Mouse (Mus musculus) fibroblast of lung, adult 2 months (primary cell): ENCODE results near the gene Tmod2.
A peak's percentile ranks its signal among the peaks of the same experiment; 100 is the strongest.

Source experiments
- DNase-seq: peaks from one replicate; pipeline ENCODE4 v3.0.0-alpha.2; 2011; ENCODE audit warnings: low read depth

The Tmod2 gene

GRCm38 (mm10) chr9:75600166-75600934, 10.8 kb downstream of the Tmod2 start:
- no peak for DNase-seq

GRCm38 (mm10) chr9:75599191-75599841, 11.8 kb downstream of the Tmod2 start:
- no peak for DNase-seq

- DNase-seq = no peak
Observed at GRCm38 (mm10) chr9:75597596-75597995, 13.5 kb downstream of the Tmod2 start.

GRCm38 (mm10) chr9:75597036-75597435, 14.1 kb downstream of the Tmod2 start:
- DNase-seq = no peak

GRCm38 (mm10) chr9:75593481-75593880, 17.6 kb downstream of the Tmod2 start:
- DNase-seq = no peak

- no peak for DNase-seq
Observed at GRCm38 (mm10) chr9:75589850-75590790, 21.0 kb downstream of the Tmod2 start.

- no peak for DNase-seq
Observed at GRCm38 (mm10) chr9:75581694-75582350, 29.3 kb downstream of the Tmod2 start.

- DNase-seq = no peak
Observed at GRCm38 (mm10) chr9:75579321-75579720, 31.8 kb downstream of the Tmod2 start.

GRCm38 (mm10) chr9:75571036-75571942, 39.8 kb downstream of the Tmod2 start:
- DNase-seq = no peak

- DNase-seq = no peak
Observed at GRCm38 (mm10) chr9:75568399-75568798, 42.7 kb downstream of the Tmod2 start.

- no peak for DNase-seq
Observed at GRCm38 (mm10) chr9:75564892-75565291, 46.2 kb downstream of the Tmod2 start.

- no peak for DNase-seq
Observed at GRCm38 (mm10) chr9:75563622-75564021, 47.5 kb downstream of the Tmod2 start.

GRCm38 (mm10) chr9:75563176-75563575, 47.9 kb downstream of the Tmod2 start:
- no peak for DNase-seq

- DNase-seq = no peak
Observed at GRCm38 (mm10) chr9:75561040-75561669, 50.0 kb downstream of the Tmod2 start.

GRCm38 (mm10) chr9:75560353-75560752, 50.8 kb downstream of the Tmod2 start:
- DNase-seq = no peak

- DNase-seq = peak; percentile 76
Observed at GRCm38 (mm10) chr9:75559512-75560012, 51.6 kb downstream of the Tmod2 start, which contains the start of gene Tmod3. Gene Tmod3, minus strand, starts transcription at chr9:75559657.

GRCm38 (mm10) chr9:75558812-75559511, 52.2 kb downstream of the Tmod2 start:
- no peak for DNase-seq

- no peak for DNase-seq
Observed at GRCm38 (mm10) chr9:75558360-75558759, 52.8 kb downstream of the Tmod2 start.

- DNase-seq = no peak
Observed at GRCm38 (mm10) chr9:75553719-75554118, 57.4 kb downstream of the Tmod2 start.
